Mouse (Mus musculus) C2C12 (cell line): ENCODE data around the gene Nubp1.

Experiments
- CTCF ChIP-seq: IDR thresholded peaks from one replicate; pipeline ENCODE4 v1.5.1; 2011; ENCODE audit not compliant: control insufficient read depth, insufficient read depth, insufficient read length
- FOSL1 ChIP-seq: IDR thresholded peaks from one replicate; pipeline ENCODE4 v1.8.0; 2011; ENCODE audit warnings: mild to moderate bottlenecking, low read length; ENCODE audit not compliant: poor library complexity, insufficient read depth, severe bottlenecking
- MAX ChIP-seq: IDR thresholded peaks from one replicate; pipeline ENCODE4 v1.6.1; 2011; ENCODE audit warnings: mild to moderate bottlenecking, control low read depth
- MYOD1 ChIP-seq: IDR thresholded peaks from one replicate; pipeline ENCODE4 v1.6.1; 2011; ENCODE audit warnings: low read depth; ENCODE audit not compliant: control insufficient read depth, insufficient read length
- MYOG ChIP-seq: IDR thresholded peaks from one replicate; pipeline ENCODE4 v1.6.1; 2011; ENCODE audit not compliant: control insufficient read depth, insufficient read length; ENCODE audit errors: extremely low read depth
- USF1 ChIP-seq: IDR thresholded peaks from one replicate; pipeline ENCODE4 v1.6.1; 2011; ENCODE audit warnings: low read depth, mild to moderate bottlenecking, control low read depth, moderate library complexity

GRCm38 (mm10) chr16:10384544-10384943, 27.2 kb upstream of the Nubp1 start:
- TF ChIP-seq CTCF (no peak), USF1 (no peak), MAX (no peak), MYOG (no peak), MYOD1 (no peak), FOSL1 (no peak)
